Mouse (Mus musculus) large intestine, adult 2 months (tissue): Measurements from ENCODE around the gene Golgb1. TPM values are rescaled to one million over a fixed set of nuclear protein-coding genes. Genes with fewer than 3 reads are reported as not detected.

Experiments used
- DNase-seq: peaks from one replicate; pipeline ENCODE4 v3.0.0-alpha.2; 2012; ENCODE audit warnings: low read depth, low spot score
- WGBS: fragments of 180-500 bp; shearing (Covaris S2); methylation state at CpG from one replicate; pipeline ENCODE4 v1.1.7; 2018; 5-methylcytosine and 5-hydroxymethylcytosine counted together
- polyA plus RNA-seq: library from polyadenylated mRNA; depleted of rRNA; stranded (reverse); fragments of >200 nt; gene quantifications from 2 replicates; pipeline ENCODE4 v1.2.3, GENCODE M21; 2012; rRNA removed

Golgb1 gene
- polyA plus RNA-seq, 1 experiment, result 57.5 TPM

- no peak for DNase-seq
- WGBS, result 62% methylated on average over 7 of the region's 7 CpGs
These were observed 60.1 kb downstream of the Golgb1 start, which contains the start of gene Hcls1 for GRCm38 (mm10) chr16:36934841-36935620. Gene Hcls1 (plus strand): TSS chr16:36934983.

- WGBS, result 70% methylated on average over 3 of the region's 3 CpGs
- DNase-seq, result no peak
These were observed 60.9 kb downstream of the Golgb1 start for GRCm38 (mm10) chr16:36935814-36936213.

- DNase-seq, result no peak
- 43% methylated on average over 6 of the region's 6 CpGs for WGBS
These were observed 66.3 kb downstream of the Golgb1 start for GRCm38 (mm10) chr16:36941137-36941727.

- WGBS, result 38% methylated on average over 4 of the region's 4 CpGs
- no peak for DNase-seq
These were observed 67.0 kb downstream of the Golgb1 start for GRCm38 (mm10) chr16:36941895-36942294.

GRCm38 (mm10) chr16:36943591-36943990 is 68.7 kb downstream of the Golgb1 start:
- 63% methylated on average over 3 of the region's 3 CpGs for WGBS
- DNase-seq, result no peak

- DNase-seq, result no peak
- WGBS, result 53% methylated on average over 12 of the region's 12 CpGs
These were observed 70.0 kb downstream of the Golgb1 start for GRCm38 (mm10) chr16:36944895-36945424.

GRCm38 (mm10) chr16:36946459-36947159 is 71.7 kb downstream of the Golgb1 start:
- 85% methylated on average over 8 of the region's 8 CpGs for WGBS
- no peak for DNase-seq

- 64% methylated on average over 4 of the region's 4 CpGs for WGBS
- DNase-seq, result no peak
These were observed 72.8 kb downstream of the Golgb1 start for GRCm38 (mm10) chr16:36947646-36948197.

GRCm38 (mm10) chr16:36949614-36950336 is 74.8 kb downstream of the Golgb1 start:
- WGBS, result 38% methylated on average over 8 of the region's 8 CpGs
- no peak for DNase-seq

- 72% methylated on average over 4 of the region's 4 CpGs for WGBS
These were observed 76.1 kb downstream of the Golgb1 start for GRCm38 (mm10) chr16:36951029-36951428.

GRCm38 (mm10) chr16:36955106-36955505 is 80.2 kb downstream of the Golgb1 start:
- no peak for DNase-seq
- WGBS, result 76% methylated on average over 11 of the region's 11 CpGs

More at GRCm38 (mm10) chr16:36951029-36951428, 76.1 kb downstream of the Golgb1 start:
- DNase-seq, result no peak

GRCm38 (mm10) chr16:36963415-36963814 is 88.5 kb downstream of the Golgb1 start:
- WGBS, result 84% methylated on average over 4 of the region's 4 CpGs
- no peak for DNase-seq

- 89% methylated on average over 2 of the region's 2 CpGs for WGBS
- DNase-seq, result no peak
These were observed 104.2 kb downstream of the Golgb1 start for GRCm38 (mm10) chr16:36979127-36979526.

Other genes starting within 250 kb of the Golgb1 start
- 1.7 and 2.5 TPM in 2 replicates for gene Cd86, start 209.1 kb upstream of the Golgb1 start, polyA plus RNA-seq
- gene Ildr1, start 181.2 kb upstream of the Golgb1 start, polyA plus RNA-seq, result 4.4 and 7.4 TPM in 2 replicates
- 0.62 and 2.4 TPM in 2 replicates for gene Slc15a2, start 90.2 kb upstream of the Golgb1 start, polyA plus RNA-seq
- 1.1 and 1.2 TPM in 2 replicates for gene Iqcb1, start 46.8 kb upstream of the Golgb1 start, polyA plus RNA-seq
- 2.1 and 4.7 TPM in 2 replicates for gene Eaf2, start 137 bp upstream of the Golgb1 start, polyA plus RNA-seq
- gene Hcls1, start 59.8 kb downstream of the Golgb1 start, polyA plus RNA-seq, result 16.0 and 19.3 TPM in 2 replicates
- gene Fbxo40, start 115.3 kb downstream of the Golgb1 start, polyA plus RNA-seq, result 0.04 and 0.66 TPM in 2 replicates
- 0.90 and 1.2 TPM in 2 replicates for gene Polq, start 136.6 kb downstream of the Golgb1 start, polyA plus RNA-seq